Mouse (Mus musculus) neural tube, embryonic 11.5 days (tissue): ENCODE measurements around the gene Dazap1. TPM values are rescaled to one million over a fixed set of nuclear protein-coding genes. Genes with fewer than 3 reads are reported as not detected.

ENCODE experiments used
- microRNA-seq: library from miRNA; unstranded; fragments of <30 nt; microRNA quantifications from one replicate; pipeline ENCODE4, GENCODE M21; 2016
- polyA plus RNA-seq: library from polyadenylated mRNA; unstranded; fragments of >200 nt; fragmentation: Nextera tagmentation; extraction: Ambion mirVana; gene quantifications from 2 replicates; pipeline ENCODE4 v1.2.1, GENCODE M21; 2014

Dazap1 gene
- polyA plus RNA-seq, 1 experiment from 2014 or later: 51.9 TPM

Small RNA genes lying within 50 kb of the gene (microRNA-seq; reads per million reads assigned to microRNA genes)
- gene Mir6911: not detected

Other genes starting within 250 kb of the Dazap1 start
- 4.6 and 4.9 TPM in 2 replicates for gene Arhgap45, start 244.8 kb upstream of the Dazap1 start, polyA plus RNA-seq
- 222 and 234 TPM in 2 replicates for gene Polr2e, start 221.7 kb upstream of the Dazap1 start, polyA plus RNA-seq
- gene Gpx4, start 214.3 kb upstream of the Dazap1 start, polyA plus RNA-seq: 540 and 570 TPM in 2 replicates
- gene Sbno2, start 155.9 kb upstream of the Dazap1 start, polyA plus RNA-seq: 11.3 and 11.9 TPM in 2 replicates
- 22.0 and 23.5 TPM in 2 replicates for gene Stk11, start 145.7 kb upstream of the Dazap1 start, polyA plus RNA-seq
- gene Atp5d, start 122.9 kb upstream of the Dazap1 start, polyA plus RNA-seq: 376 and 386 TPM in 2 replicates
- 11.1 and 11.3 TPM in 2 replicates for gene Cbarp, start 120.7 kb upstream of the Dazap1 start, polyA plus RNA-seq
- 70.0 and 78.2 TPM in 2 replicates for gene Midn, start 113.2 kb upstream of the Dazap1 start, polyA plus RNA-seq
- gene Cirbp, start 95.5 kb upstream of the Dazap1 start, polyA plus RNA-seq: 84.0 and 85.1 TPM in 2 replicates
- 8.8 and 10.8 TPM in 2 replicates for gene 1600002K03Rik, start 88.5 kb upstream of the Dazap1 start, polyA plus RNA-seq
- 36.2 and 38.9 TPM in 2 replicates for gene Efna2, start 82.0 kb upstream of the Dazap1 start, polyA plus RNA-seq
- 59.6 and 61.8 TPM in 2 replicates for gene Mum1, start 35.1 kb upstream of the Dazap1 start, polyA plus RNA-seq
- gene Ndufs7, start 12.4 kb upstream of the Dazap1 start, polyA plus RNA-seq: 247 and 261 TPM in 2 replicates
- gene Gamt, start 474 bp upstream of the Dazap1 start, polyA plus RNA-seq: 35.1 and 37.7 TPM in 2 replicates
- 857 and 860 TPM in 2 replicates for gene Rps15, start 31.0 kb downstream of the Dazap1 start, polyA plus RNA-seq
- gene Apc2, start 34.5 kb downstream of the Dazap1 start, polyA plus RNA-seq: 81.4 and 81.7 TPM in 2 replicates
- gene 2310011J03Rik, start 59.1 kb downstream of the Dazap1 start, polyA plus RNA-seq: 37.3 and 40.5 TPM in 2 replicates
- 2.0 and 2.4 TPM in 2 replicates for gene Pcsk4, start 68.0 kb downstream of the Dazap1 start, polyA plus RNA-seq
- gene Reep6, start 68.5 kb downstream of the Dazap1 start, polyA plus RNA-seq: 4.2 and 5.5 TPM in 2 replicates
- 0.17 and 0.27 TPM in 2 replicates for gene Adamtsl5, start 86.9 kb downstream of the Dazap1 start, polyA plus RNA-seq
- gene Plk5, start 95.0 kb downstream of the Dazap1 start, polyA plus RNA-seq: 0.17 TPM in 1 of 2 replicates, not detected in the other
- gene Mex3d, start 126.2 kb downstream of the Dazap1 start, polyA plus RNA-seq: 12.6 and 15.5 TPM in 2 replicates
- gene Mbd3, start 138.1 kb downstream of the Dazap1 start, polyA plus RNA-seq: 262 and 271 TPM in 2 replicates
- gene Uqcr11, start 145.3 kb downstream of the Dazap1 start, polyA plus RNA-seq: 494 and 521 TPM in 2 replicates
- 177 and 178 TPM in 2 replicates for gene Tcf3, start 172.2 kb downstream of the Dazap1 start, polyA plus RNA-seq
- 1.3 and 1.4 TPM in 2 replicates for gene Onecut3, start 233.3 kb downstream of the Dazap1 start, polyA plus RNA-seq